Mouse (Mus musculus) heart, embryonic 11.5 days (tissue): Measurements from ENCODE around the gene Fam168b. TPM values are rescaled to one million over a fixed set of nuclear protein-coding genes. Genes with fewer than 3 reads are reported as not detected.

ENCODE experiments used
- ATAC-seq: fragments of 200-750 bp; cut with Nextera tagmentation; replicated peaks from 2 replicates; pipeline ENCODE4 v1.8.0; 2017; ENCODE audit warnings: moderate library complexity; ENCODE audit not compliant: insufficient number of reproducible peaks, low FRiP score, low TSS enrichment
- H3K27ac ChIP-seq: fragments of 300-500 bp; sonication (generic); 2 replicates; pipeline ENCODE4 v1.5.1; 2014; ENCODE audit warnings: mild to moderate bottlenecking, low read depth, low read length
- H3K27me3 ChIP-seq: fragments of 300-500 bp; sonication (generic); 2 replicates; pipeline ENCODE4 v1.6.1; 2014; ENCODE audit warnings: mild to moderate bottlenecking, low read length, mixed read lengths; ENCODE audit not compliant: control insufficient read depth, insufficient read depth
- H3K36me3 ChIP-seq: fragments of 300-500 bp; sonication (generic); 2 replicates; pipeline ENCODE4 v1.6.1; 2014; ENCODE audit warnings: mild to moderate bottlenecking, low read length, moderate library complexity, mixed read lengths; ENCODE audit not compliant: control insufficient read depth, insufficient read depth
- H3K4me1 ChIP-seq: fragments of 300-500 bp; sonication (generic); 2 replicates; pipeline ENCODE4 v1.6.1; 2014; ENCODE audit warnings: low read length; ENCODE audit not compliant: control insufficient read depth, insufficient read depth
- H3K4me2 ChIP-seq: fragments of 300-500 bp; sonication (generic); 2 replicates; pipeline ENCODE4 v1.6.1; 2014; ENCODE audit warnings: mild to moderate bottlenecking, moderate library complexity
- H3K4me3 ChIP-seq: fragments of 300-500 bp; sonication (generic); 2 replicates; pipeline ENCODE4 v1.5.1; 2014; ENCODE audit warnings: low read depth, low read length
- H3K9ac ChIP-seq: fragments of 300-500 bp; sonication (generic); 2 replicates; pipeline ENCODE4 v1.6.1; 2014; ENCODE audit warnings: mild to moderate bottlenecking, low read depth, low read length, moderate library complexity
- H3K9me3 ChIP-seq: fragments of 300-500 bp; sonication (generic); replicated peaks from 2 replicates; pipeline ENCODE4 v1.6.1; 2016; ENCODE audit warnings: low read length; ENCODE audit not compliant: control insufficient read depth
- WGBS: fragments of 180-500 bp; shearing (Covaris S2); extraction: QIAGEN DNeasy Blood & Tissue Kit; methylation state at CpG from one replicate; pipeline ENCODE4 v1.1.7; 2014; ENCODE audit not compliant: insufficient replicate concordance; 5-methylcytosine and 5-hydroxymethylcytosine counted together
- polyA plus RNA-seq: library from polyadenylated mRNA; unstranded; fragments of >200 nt; fragmentation: Nextera tagmentation; extraction: Ambion mirVana; gene quantifications from 2 replicates; pipeline ENCODE4 v1.2.1, GENCODE M21; 2014

Gene Fam168b
- polyA plus RNA-seq, 1 experiment from 2014 or later = 33.0 TPM

DNA sequence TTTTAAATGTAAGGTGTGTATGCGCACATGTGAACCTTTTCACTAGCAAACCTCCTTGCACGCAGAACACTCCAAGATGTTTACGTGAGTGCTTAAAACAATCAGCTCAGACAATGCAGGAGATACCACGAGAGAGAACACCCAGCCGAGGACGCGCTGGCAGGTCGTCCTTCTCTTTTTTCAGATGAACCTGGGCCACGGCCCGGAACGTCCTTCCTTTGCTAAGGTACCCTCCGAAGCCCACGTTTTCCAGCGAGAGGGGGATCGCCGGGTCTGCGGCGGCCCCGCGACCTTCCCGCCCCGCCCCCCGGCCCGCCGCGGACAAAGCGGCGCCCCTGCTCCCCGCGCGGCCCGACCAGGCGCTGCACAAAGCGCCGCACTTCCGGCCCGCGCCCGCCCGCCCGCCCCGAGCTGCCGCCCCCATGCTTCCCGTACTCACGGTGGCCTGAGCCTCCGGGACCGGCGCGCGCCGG, 440 bp downstream of the Fam168b start:
- peak overlapping the region; percentile 79 for H3K4me2 ChIP-seq
- H3K36me3 ChIP-seq = no peaks in the 10 kb centered on the region; the same call in 1 of the 2 replicates
- peaks cover 34% of the 10 kb centered on the region for H3K4me1 ChIP-seq
- no peaks in the 10 kb centered on the region for H3K9me3 ChIP-seq
- peak overlapping the region; percentile 97 for H3K27ac ChIP-seq
- no peaks in the 10 kb centered on the region for H3K27me3 ChIP-seq
- ATAC-seq = peak; percentile 82
- H3K4me3 ChIP-seq = peak overlapping the region; percentile 78
- WGBS = under 1% methylated on average over 43 of the region's 51 CpGs
- H3K9ac ChIP-seq = peak overlapping the region; percentile 96

DNA sequence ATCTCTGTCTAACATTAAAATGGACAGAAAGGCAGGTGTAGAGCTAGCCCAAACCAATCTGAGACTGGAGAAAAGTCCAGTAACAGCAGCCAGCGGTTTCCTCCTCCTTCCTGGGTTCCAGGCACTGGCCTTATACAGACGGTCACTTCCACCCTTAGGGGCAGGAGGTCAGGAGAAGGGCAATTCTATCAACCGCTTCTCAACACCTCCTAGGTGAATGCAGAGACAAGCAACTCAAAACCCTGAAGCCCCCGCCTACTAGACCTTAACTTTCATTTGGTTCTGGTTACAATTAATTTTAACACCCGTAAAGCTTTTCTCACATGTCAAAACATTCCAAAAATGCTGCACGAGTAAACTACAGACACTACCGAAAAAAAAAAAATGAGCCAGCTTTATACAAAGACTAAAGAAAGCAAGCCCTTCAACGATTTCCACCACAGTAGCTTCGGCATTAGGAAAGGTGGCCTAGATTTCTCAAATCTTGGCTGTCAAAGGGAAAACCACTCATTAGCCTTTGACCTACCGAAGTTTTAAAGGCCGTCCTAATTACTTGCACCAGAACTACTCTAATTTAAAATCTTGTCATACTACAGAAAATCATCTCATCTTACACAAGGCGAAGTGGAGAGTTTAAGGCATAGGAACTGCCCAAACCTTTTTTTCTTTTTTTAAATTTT, 1.0 kb downstream of the Fam168b start:
- peaks cover 38% of the 10 kb centered on the region for H3K4me1 ChIP-seq

DNA sequence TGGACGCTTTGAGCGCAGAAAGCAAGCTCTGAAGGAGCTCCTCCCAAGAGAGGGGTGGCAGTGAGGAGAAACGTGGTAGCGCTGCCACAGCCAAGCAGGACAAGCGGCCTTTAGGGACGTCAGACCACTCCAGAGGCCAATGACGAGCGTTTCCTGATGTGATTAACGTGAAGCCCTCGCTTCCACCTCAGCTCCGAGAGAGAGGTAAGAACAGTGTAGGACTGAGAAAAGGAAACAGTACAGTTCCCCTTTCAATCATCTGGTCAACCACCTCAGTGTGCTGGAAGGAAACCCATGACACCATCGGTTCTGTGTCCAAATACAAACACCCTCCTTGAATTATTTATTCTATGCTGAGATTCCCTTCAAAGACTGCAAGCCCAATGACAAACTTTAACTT, 3.6 kb downstream of the Fam168b start:
- Histone ChIP-seq H3K4me1 (peaks cover 38% of the 10 kb centered on the region), H3K4me3 (no peak overlapping the region), H3K27ac (no peak overlapping the region), H3K27me3 (no peaks in the 10 kb centered on the region), H3K9me3 (no peaks in the 10 kb centered on the region), H3K4me2 (peak overlapping the region; percentile 16; the same call in 1 of the 2 replicates), H3K9ac (no peak overlapping the region), H3K36me3 (peaks cover 8% of the 10 kb centered on the region)
- ATAC-seq = no peak
- WGBS = 50% methylated on average over 12 of the region's 12 CpGs

More for the DNA sequence above, 1.0 kb downstream of the Fam168b start:
- Histone ChIP-seq H3K9me3 (no peaks in the 10 kb centered on the region), H3K36me3 (no peaks in the 10 kb centered on the region; the same call in 1 of the 2 replicates), H3K27ac (peak overlapping the region; percentile 97), H3K4me3 (peak overlapping the region; percentile 78), H3K9ac (peak overlapping the region; percentile 96), H3K4me2 (peak overlapping the region; percentile 79), H3K27me3 (no peaks in the 10 kb centered on the region)
- 2% methylated on average over 12 of the region's 12 CpGs for WGBS
- no peak for ATAC-seq

DNA sequence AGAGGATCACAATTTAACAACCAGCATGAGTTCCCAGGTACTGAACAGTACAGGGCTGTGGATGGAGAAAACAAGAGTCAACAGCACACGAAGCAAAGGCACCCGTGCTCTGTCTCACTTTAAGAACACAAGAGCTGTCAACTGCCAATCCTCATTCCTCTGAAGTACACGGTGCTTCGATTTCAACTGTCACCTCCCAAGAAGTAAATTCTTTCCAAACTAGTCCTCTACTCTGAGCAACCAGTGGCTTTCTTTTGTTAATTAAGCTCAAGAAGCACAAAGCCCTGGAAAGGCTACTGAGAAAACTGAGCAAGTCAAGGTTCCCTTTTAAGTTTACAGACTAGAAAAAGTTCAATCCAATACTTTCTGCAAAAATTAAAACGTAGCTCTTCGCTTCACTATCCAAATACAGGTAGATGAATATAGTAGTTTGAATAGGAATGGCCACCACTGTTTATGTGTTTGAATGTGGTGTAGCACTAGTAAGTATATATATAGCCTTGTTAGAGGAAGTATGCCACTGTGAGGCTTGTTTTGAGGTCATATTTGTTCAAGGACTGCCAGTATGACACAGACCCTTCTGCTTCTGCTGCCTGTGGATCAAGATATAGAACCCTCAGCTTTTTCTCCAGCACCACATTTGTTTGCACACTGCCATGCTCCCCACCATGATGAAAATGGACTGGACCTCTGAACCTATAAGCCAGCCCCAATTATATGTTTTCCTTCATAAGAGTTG, 4.7 kb downstream of the Fam168b start:
- Histone ChIP-seq H3K4me1 (peaks cover 38% of the 10 kb centered on the region), H3K27me3 (no peaks in the 10 kb centered on the region), H3K9me3 (no peaks in the 10 kb centered on the region), H3K27ac (0 out of 2 replicates have a peak overlapping the region, but pooled peaks have one; percentile 29), H3K9ac (no peak overlapping the region), H3K4me2 (peak overlapping the region; percentile 2; the same call in 1 of the 2 replicates), H3K36me3 (peaks cover 8% of the 10 kb centered on the region), H3K4me3 (no peak overlapping the region)
- 59% methylated on average over 6 of the region's 6 CpGs for WGBS
- ATAC-seq = no peak

- 77% methylated on average over 2 of the region's 2 CpGs for WGBS
- Histone ChIP-seq H3K4me2 (no peak overlapping the region), H3K9me3 (no peaks in the 10 kb centered on the region), H3K27ac (no peak overlapping the region), H3K9ac (no peak overlapping the region), H3K4me1 (peaks cover 43% of the 10 kb centered on the region), H3K36me3 (peaks cover 12% of the 10 kb centered on the region), H3K4me3 (no peak overlapping the region), H3K27me3 (no peaks in the 10 kb centered on the region)
- no peak for ATAC-seq
Measured at GRCm38 (mm10) chr1:34834904-34835303, 8.0 kb downstream of the Fam168b start.

DNA sequence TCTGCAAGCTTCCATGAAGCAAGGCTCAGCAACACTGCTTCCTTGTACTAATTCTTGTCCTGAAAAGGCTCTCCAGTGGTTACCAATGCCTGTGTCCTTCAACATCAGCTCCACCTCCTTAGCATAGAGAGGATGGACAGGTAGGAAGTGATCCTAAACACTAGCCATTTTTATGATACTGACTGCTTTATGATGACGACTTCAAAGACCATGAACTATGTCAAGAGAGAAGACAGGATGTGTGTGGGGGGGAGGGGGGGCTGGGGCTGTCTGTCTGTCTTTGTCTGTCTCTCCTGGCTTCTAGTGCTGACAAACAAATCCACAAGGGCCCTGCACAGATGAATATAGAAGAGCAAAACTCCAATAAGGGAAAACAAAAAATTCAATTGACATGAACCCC, 11.5 kb downstream of the Fam168b start:
- Histone ChIP-seq H3K36me3 (peaks cover 25% of the 10 kb centered on the region), H3K9ac (no peak overlapping the region), H3K4me3 (no peak overlapping the region), H3K9me3 (no peaks in the 10 kb centered on the region), H3K4me2 (no peak overlapping the region), H3K27ac (no peak overlapping the region), H3K27me3 (no peaks in the 10 kb centered on the region), H3K4me1 (peaks cover 18% of the 10 kb centered on the region)
- no peak for ATAC-seq
- WGBS = 70% methylated on average over 1 of the region's 1 CpGs

- no peak for ATAC-seq
- Histone ChIP-seq H3K9ac (no peak overlapping the region), H3K4me1 (peaks cover 18% of the 10 kb centered on the region), H3K36me3 (peaks cover 23% of the 10 kb centered on the region), H3K27me3 (no peaks in the 10 kb centered on the region), H3K27ac (no peak overlapping the region), H3K4me3 (no peak overlapping the region), H3K4me2 (no peak overlapping the region), H3K9me3 (no peaks in the 10 kb centered on the region)
- WGBS = 81% methylated on average over 2 of the region's 2 CpGs
Measured at GRCm38 (mm10) chr1:34830934-34831333, 11.9 kb downstream of the Fam168b start.

- Histone ChIP-seq H3K4me1 (peaks cover 18% of the 10 kb centered on the region), H3K4me2 (no peak overlapping the region)
Measured at GRCm38 (mm10) chr1:34828528-34829294, 14.2 kb downstream of the Fam168b start.

More at GRCm38 (mm10) chr1:34828528-34829294, 14.2 kb downstream of the Fam168b start:
- H3K4me3 ChIP-seq = no peak overlapping the region
- WGBS = 90% methylated on average over 5 of the region's 5 CpGs
- H3K9me3 ChIP-seq = no peaks in the 10 kb centered on the region
- ATAC-seq = no peak
- no peaks in the 10 kb centered on the region for H3K27me3 ChIP-seq
- no peak overlapping the region for H3K27ac ChIP-seq
- no peak overlapping the region for H3K9ac ChIP-seq
- H3K36me3 ChIP-seq = peaks cover 18% of the 10 kb centered on the region
